Mouse (Mus musculus) thymus, adult 2 months (tissue): ENCODE results near the gene Gm20521.

Experiments
- CTCF ChIP-seq: fragments of 200-500 bp; IDR thresholded peaks from 2 replicates; pipeline ENCODE4 v1.5.1; 2012; ENCODE audit warnings: mild to moderate bottlenecking, control low read depth, low read length, moderate library complexity, borderline replicate concordance; ENCODE audit not compliant: control insufficient read depth, poor library complexity, insufficient read depth; ENCODE audit errors: extremely low read depth
- POLR2A ChIP-seq: fragments of 200-500 bp; IDR thresholded peaks from 2 replicates; pipeline ENCODE4 v1.6.1; 2012; ENCODE audit warnings: mild to moderate bottlenecking, low read length, control low read depth, moderate library complexity; ENCODE audit not compliant: control insufficient read depth, poor library complexity, insufficient read depth; ENCODE audit errors: extremely low read depth

GRCm38 (mm10) chr14:54913343-54913742, 30.1 kb downstream of the Gm20521 start:
- no peak for TF ChIP-seq CTCF
- no peak for TF ChIP-seq POLR2A
